Mouse (Mus musculus) cortical plate, adult 2 months (tissue): ENCODE measurements around the gene Ctsll3.

Experiments used
- CTCF ChIP-seq: fragments of 200-500 bp; IDR thresholded peaks from 2 replicates; pipeline ENCODE4 v1.5.1; 2011; ENCODE audit warnings: mild to moderate bottlenecking, control low read depth, low read length; ENCODE audit not compliant: insufficient read depth; ENCODE audit errors: extremely low read depth
- POLR2A ChIP-seq: fragments of 200-500 bp; IDR thresholded peaks from 2 replicates; pipeline ENCODE4 v1.6.1; 2011; ENCODE audit warnings: mild to moderate bottlenecking, low read length, control low read depth; ENCODE audit not compliant: insufficient read depth; ENCODE audit errors: extremely low read depth

DNA sequence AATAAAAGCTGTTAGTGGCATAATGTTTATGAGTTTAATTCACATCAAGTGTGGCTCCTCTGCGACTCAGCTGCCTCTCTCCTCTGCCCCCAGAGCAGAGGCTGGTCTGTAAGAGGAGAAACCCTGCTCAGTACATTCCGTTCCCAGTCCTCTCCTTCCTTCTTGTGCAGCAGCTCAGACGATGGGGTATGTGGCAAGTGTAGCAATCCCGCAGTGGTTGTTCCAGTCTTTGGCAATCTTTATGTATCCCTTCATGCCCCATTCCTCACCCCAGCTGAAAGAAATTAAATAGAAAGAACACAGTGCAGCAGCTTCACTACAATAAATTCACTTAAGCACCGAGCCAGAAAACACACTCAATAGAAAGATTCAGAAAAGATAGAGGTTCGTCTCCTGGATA, 40.1 kb upstream of the Ctsll3 start:
- TF ChIP-seq CTCF (no peak), POLR2A (no peak)
